Mouse (Mus musculus): Measurements from ENCODE around the gene Gm20388.
A peak's percentile ranks its signal among the peaks of the same experiment; 100 is the strongest.

Gene Gm20388

DNA sequence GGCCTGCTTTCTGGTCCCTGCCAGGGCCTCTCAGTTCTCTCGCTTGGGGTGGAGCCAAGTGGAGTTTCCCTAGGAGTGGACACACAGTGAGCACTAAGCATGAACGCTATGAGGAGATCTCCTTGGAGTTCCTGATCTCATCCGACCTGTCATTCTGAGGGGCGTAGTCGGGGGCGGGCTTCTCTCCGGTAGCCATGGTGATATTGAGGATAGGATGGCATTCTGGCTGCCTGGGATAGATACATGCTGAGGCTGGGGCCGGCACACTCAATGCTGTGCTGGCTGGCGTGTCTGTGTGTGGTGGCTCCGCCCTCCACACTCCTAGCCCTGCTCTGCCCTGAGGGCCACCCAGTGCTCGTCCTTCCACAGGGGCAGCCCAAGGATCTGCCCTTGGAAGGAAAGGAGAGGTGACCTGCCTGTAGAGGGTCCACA, 2942.7 kb downstream of the Gm20388 start:
- DNase-seq (ENCODE audit: low spot score): no peak

DNA sequence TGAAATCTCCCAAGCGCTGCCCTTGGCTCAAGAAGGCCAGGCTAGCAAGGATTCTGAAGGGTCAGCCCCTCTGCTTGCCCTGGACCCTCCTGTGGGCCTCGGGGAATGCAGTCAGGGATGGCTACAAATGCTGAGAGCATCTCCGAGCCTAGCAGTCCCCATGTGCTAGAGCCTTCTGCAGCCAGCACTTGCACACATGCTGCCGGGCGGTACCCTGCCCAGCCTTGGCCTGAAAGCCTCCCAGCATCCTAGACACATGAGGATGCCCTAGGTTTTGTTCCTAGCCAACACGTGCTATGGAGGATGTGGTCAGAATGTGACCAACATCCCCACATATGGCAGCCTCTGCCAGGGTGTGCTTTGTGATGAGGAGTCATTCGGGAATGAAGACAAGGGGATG, 2943.7 kb downstream of the Gm20388 start:
- no peak for DNase-seq (ENCODE audit: low spot score)

DNA sequence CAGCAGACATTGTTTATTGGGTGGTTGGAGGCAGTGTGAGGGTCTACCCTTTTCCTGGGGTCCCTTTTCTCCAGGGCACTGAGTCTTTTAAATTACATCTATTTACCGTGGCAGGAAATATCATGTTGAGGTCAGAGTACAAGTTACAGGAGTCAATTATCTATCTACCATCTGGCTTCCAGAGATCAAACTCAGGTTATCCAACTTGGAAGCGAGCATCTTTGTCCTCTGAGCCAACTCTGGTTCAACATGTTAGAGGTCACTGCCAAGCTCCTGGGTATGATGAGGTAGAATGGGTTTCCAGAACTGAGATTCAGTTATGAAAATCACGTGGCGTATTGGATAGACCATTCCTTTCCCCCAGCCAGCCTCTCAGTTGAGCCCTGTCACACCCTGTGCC, 2944.5 kb downstream of the Gm20388 start:
- no peak for DNase-seq (ENCODE audit: low spot score)

DNA sequence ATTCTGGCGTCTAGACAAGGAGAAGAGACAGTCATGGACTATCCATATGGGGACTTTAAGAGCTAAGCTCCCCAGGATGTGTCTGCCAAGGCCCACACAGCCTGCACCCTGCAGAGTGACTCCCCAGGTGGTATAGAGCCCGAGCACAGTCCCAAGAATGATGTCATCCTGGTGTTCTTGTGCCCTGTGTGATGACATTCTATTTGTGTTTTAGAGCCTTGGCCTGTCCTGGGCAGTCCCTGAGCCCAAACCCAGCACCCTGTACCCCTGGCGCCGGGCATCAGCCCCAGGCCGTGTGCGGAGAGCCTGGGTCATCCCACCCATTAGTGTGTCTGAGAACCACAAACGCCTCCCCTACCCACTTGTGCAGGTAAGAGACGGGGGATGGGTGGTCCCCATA, 2945.6 kb downstream of the Gm20388 start:
- no peak for DNase-seq (ENCODE audit: low spot score)

DNA sequence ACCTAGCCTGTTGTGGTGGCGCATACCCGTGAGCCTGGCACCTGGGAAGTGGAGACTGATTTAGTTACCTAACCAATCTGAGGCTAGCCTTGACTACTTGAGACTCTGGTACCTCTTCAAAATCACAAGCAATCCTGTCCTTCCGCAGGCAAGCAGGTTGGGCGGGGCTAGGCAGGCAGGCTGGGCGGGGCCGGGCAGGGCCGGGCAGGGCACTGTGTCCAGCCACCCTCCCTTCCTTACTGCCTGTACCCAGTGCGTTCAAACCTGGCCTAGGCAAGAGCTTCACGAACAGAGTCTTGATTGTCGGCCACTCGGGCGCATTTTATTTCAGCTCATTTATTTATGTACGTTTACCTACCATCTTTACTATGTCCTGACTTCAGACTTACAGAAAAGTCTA, 2949.2 kb downstream of the Gm20388 start:
- DNase-seq (ENCODE audit: low spot score): no peak

DNA sequence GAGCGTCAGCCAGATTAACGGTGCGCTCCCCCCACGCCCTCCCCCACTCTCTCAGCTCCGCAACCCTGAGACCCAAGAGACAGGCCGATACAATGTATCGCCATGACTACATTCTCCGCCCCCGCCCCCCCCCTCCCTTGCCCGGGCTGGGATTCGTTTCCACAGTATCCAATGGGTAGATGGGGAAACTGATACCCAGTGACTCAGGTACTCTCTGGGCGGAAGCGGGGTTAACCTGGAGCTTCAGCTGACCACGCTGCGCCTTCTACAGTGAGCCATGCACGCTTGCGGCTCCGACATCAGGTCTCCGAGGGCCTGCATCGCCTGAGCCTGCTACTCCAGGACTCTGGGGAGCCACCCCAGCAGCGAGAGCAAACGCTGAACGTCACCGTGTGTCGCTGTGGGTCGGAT, 2954.1 kb downstream of the Gm20388 start:
- DNase-seq (ENCODE audit: low spot score): no peak

DNA sequence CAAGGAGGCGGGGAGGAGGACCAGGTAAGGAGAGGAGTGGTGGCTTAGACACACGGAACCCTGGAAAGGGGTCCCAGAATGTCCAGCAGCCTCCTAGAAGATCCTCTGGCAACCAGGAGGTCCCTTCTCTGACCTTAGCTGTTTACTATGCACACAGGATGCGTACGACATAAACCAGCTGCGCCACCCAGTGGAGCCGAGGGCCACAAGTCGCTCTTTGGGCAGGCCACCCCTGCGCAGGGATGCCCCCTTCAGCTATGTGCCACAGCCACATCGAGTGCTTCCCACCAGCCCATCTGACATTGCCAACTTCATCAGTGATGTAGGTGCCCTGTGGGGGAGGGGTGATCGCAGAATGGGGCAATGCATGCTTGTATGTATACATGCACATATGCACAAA, 2954.8 kb downstream of the Gm20388 start:
- DNase-seq (ENCODE audit: low spot score): no peak

DNA sequence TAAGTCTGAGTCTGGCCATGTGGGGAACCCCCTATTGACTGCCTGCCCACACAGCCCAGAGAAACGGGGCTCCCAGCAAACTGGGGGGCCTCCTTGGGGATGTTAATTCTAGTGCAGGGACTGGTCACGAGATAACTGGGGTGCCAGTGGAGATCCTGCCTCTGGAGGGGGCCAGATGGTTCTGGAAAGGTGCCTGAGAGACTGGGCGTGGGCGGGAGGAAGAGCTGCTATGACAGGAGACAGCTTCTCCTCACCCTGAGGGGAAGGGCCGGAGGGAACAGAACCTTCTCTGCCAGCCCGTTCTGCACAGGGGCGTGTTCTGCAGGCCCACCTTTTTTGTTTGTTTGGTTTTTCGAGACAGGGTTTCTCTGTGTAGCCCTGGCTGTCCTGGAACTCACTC, 2955.6 kb downstream of the Gm20388 start:
- DNase-seq (ENCODE audit: low spot score): no peak

DNA sequence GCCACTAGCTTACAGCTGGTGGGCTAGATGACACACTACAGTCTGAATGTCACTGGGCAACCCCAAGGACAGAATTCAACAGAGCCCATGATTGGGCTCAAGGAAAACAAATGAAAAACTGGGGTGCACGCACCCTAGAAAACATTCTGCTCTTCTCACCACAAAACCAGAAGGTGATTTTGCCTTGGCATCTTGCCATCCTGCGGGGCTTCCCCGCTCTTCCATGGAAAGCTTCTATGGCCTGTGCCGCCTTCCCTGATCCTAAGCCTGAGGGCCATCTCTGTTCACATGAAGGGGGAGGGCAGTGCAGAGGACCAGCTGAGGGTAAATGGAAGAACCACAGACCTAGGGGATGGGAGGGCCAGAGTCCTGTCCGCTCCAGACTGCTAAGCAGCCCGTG, 2957.3 kb downstream of the Gm20388 start:
- DNase-seq (ENCODE audit: low spot score): no peak

DNA sequence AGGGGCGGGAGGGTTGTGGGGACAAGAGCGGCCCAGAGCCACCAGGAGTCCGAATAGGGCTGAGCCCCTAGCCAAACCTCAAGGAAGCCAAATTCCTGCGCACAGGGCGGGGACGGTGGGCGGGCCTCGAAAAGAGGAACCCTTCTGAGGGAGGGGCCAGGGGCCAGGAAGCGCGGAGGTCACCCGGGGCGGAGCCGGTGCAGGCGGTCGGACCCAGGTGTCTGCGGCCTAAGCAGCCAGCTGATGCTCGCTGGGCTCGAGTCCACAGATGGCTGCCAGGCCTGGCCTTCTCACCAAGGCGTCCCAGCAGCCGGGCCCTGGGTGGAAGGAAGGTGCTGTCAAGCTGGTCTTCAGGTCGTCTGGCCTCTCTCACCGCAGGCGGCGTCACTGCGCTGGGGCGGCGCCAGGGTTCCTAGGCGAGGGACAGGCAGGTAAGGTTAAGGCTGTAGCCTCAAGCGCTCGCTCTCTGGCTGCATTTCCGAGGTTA, 2959.8 kb downstream of the Gm20388 start:
- peak; percentile 38 for DNase-seq (ENCODE audit: low spot score)

DNA sequence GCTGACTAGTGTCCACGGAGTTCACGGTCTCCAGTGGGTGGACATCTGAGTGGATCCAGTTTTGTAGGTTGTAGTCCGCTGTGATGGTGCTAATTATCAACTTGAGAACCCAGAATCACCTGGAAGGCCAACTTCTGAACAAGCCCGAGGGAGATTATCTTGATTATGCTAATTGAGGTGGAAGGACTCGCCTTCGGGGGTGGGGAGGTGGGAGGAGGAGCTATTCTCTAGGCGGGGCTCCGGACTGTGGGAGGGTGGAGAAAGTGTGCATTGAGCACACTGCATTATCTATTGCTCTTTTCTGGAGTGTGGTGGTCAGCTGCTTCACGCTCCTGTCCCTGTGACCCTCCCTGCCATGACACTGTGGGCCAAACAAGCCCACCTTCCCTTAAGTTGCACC, 2961.0 kb downstream of the Gm20388 start:
- DNase-seq (ENCODE audit: low spot score): no peak

DNA sequence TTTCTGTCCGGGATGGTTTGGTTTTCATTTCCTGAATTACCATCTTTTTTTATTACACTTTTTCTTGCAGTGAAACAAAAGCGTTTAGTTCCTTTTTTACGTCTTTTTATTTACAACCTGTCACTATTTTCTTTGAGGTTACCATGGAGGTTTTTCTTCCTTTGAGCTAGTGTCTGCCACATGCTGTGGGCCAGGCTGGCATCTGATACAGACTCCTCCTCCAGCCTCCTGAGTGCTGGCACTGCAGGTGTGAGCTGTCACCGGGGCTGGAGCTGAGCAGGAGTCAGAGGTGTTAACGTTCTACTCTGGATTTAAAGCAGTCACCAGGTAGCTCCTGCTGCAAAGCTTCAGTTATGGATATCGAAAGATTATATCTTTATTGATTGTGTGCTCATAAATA, 2962.5 kb downstream of the Gm20388 start:
- no peak for DNase-seq (ENCODE audit: low spot score)

DNA sequence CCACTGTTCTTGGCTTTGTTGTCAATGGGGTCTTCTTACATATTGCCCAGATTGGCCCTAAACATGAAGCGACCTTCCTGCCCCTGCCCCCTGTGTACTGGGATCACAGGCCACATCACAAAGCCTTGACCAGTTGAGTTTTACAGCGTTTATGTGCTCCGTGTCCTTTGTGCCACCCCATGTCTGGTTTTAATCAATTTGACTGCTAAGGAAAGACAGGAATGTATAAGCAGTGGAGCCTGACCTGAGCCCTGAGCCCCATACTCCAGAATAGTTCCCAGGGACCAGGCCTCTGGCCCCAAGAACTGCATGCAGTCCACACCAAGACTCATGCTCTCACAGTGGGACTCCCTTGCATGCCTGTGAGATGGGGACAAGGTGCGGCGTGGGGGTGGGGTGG, 2964.5 kb downstream of the Gm20388 start:
- no peak for DNase-seq (ENCODE audit: low spot score)

DNA sequence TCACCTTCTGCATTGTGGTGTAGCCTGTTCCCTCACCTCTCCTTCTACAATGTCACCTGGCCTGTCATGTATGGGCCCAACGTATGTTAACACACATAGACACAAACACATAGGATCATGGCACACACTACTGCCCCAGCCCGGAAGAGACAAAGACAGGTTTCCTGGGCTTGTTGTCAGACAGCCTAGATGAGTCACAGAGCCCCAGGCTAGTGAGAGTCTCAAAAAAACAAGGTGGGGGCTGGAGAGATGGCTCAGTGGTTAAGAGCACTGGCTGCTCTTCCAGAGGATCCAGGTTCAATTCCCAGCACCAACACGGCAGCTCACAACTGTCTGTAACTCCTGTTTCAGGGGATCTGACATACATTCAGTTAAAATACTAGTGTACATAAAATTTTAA, 2967.6 kb downstream of the Gm20388 start:
- DNase-seq (ENCODE audit: low spot score): no peak

DNA sequence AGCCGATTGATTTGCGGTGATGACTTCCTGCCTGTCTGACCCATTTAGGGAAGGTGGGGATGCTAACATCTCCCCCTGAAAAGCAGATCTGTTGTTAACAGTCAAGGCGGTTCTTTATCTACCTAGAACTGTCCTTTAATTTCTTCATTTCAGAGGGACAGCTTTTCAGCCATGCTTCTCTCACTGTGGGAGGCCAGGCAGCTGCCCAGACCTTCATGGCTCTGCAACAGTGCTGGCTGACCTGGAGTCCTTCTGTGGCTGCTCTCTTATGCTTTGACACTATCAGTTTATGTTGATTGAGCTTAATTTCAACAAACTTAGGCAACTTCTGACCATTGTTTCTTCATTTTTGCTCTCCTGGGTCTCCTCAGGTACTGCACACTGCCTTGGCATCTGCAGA, 2969.7 kb downstream of the Gm20388 start:
- DNase-seq (ENCODE audit: low spot score): no peak

DNA sequence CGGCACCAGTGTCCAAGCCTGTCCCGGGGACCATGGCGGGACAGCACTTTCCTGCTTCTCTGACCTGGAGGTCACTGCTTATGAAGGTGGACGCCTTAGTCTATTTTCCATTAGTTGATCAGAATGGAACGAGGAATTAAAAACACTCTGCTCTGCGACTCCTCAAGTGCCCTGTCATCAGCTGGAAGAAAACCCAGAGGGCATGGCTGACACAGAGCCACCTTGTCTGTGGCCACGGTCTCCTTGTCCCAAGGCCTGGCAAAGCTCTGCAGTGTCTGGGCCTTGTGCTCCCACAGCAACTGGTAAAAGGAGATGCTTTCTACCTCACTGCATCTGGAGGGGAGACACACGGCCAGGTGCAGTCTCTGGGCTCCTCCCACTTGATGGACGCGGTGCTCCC, 2973.0 kb downstream of the Gm20388 start:
- DNase-seq (ENCODE audit: low spot score): no peak

DNA sequence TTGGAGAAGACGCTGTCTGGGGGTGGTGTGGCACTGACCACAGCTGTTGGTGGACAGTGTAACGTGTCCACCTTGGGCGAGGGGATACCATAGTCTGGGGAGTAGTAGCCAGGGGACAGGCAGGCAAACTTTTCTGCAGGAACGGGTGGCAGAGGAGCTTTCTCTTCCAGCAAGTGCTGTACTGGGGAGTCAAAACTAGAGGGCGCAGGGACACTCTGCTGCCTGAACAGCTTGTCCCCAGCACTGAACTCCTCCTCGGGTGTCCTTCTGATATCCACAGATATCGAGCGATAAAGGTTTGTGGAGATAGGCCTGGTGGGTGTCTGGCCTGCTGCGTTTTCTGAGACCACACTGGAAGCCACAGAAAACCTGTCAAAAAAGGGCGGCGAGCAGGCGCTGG, 2980.8 kb downstream of the Gm20388 start:
- no peak for DNase-seq (ENCODE audit: low spot score)

DNA sequence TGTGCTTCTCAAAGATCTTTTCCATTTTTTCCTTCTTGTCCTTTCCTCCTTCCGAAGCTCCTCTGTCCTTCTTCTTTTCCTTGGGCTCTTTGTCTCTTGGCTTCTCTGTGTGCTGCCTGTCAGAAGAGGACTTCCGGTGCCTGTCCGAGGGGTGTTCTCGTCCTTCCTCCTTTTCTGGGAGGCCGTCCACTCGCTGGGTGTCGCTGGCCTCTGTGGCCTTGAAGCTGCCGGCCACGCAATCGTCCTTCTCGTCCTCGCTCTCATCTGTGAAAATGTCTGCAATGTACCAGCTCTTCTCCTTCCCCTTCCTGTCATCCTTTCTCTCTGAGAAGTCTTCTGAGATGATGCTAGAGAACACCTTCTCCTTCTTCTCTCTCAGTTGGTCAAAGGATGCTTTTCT, 2982.8 kb downstream of the Gm20388 start:
- DNase-seq (ENCODE audit: low spot score): no peak

DNA sequence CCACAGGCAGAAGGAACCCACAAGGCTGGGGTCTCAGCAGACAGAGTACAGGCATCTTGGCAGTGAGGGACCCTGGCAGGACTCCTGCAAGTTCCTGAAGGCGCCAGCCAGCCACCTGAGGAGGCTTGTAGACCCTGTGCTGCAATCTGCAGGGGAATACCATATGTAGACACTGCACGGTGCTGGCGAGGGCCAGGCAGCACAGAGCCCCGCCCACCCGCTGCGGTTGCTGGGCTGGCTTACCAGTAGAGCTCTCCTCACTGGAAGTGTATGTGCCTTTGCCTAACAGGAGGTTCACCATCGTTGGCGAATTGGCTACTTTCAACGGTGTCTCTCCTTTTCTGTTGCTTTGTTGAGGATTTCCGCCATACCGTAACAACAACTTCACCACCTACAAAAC, 2985.7 kb downstream of the Gm20388 start:
- DNase-seq (ENCODE audit: low spot score): no peak

DNA sequence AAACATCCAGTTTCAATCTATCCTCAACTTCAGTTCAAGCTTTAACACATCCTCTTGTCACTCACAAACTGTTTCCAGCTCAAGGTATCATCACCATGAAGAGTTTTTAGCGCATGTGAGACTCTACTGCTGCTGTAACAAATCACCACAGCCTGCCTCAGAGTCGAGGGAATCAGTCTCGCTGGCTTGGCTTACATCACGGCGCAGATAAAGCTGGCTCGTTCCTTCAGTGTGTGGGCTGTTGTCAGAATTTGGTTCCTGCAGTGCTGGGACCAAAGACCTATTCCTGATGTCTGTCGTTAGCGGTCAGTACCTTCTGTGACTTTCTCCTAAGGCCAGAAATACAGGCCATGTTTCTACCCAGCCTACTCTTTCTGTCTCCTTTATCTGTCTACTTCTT, 2986.6 kb downstream of the Gm20388 start:
- no peak for DNase-seq (ENCODE audit: low spot score)

DNA sequence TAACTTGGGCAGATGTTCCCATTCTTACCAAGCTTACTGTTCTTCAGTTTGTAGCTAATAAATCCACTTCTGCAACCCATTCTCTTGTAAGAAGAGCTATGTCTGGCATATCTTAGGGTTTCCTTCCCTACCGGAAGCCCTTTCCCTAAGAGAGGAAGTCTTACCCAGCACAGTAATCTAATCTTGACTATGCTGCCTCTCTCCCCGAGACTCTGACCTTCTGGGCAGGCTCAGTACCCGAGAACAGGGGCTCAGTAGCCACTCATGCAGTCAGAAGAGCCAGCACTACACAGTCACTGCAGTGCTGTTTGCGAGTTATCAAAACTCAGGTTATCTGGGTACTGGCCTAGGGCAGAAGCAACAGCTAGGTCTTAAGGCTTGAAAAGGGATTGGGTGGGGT, 2987.4 kb downstream of the Gm20388 start:
- DNase-seq (ENCODE audit: low spot score): no peak

DNA sequence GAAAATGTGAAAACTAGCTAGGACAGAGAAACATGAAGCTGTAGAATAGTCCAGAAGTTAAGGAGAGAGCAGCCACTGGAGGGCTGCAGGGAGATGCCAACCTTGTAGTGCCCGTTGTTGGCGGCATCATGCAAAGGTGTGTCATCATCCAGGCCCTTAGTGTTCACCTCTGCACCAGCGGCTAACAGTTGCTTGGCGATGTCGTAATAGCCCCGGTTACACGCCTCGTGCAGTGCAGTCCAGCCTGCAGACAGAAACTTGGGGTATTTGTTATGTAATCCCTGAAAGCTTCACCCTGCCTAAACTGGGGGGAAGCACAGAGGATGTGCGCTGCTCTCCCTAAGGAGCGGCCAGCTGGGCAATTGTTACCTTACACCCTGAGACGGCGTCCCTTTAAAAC, 2987.8 kb downstream of the Gm20388 start:
- DNase-seq (ENCODE audit: low spot score): no peak

DNA sequence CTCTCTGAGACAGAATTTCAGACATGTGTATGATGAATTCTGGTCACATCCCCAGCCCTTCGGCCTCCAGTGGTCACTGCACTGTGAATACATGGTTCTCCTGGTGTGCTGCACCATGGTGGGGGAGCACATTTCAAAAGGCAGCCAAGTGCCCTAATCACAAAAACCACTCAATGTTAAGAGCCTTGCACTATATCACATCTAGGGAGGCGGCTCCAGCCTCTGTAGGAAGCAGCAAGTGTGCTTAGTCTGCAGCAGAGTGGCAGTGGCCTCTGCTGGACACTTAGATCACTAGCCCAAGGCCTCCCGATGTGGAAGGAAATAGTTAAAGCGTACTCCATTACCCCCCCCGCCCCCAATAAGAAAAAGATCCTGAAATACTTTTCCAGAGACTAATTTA, 2988.4 kb downstream of the Gm20388 start:
- DNase-seq (ENCODE audit: low spot score): no peak

DNA sequence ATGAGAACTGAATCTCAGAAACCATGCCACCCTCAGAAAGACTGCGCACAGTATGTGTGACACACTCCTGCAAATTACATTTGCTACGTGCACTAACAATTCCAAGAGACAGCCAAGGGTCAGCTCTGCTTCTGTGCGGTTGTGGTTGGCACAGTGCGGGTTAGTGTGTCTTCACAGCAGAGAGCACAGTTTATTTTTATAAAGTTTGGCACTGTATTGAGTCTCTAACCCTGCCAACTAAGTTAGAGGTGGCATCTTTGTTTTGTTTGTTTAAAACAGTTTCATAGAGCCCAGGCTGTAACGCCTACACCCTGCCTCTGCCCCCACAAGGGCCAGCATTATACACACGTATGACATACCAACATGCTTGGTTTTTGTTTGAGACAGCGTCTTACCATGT, 2990.8 kb downstream of the Gm20388 start:
- no peak for DNase-seq (ENCODE audit: low spot score)

DNA sequence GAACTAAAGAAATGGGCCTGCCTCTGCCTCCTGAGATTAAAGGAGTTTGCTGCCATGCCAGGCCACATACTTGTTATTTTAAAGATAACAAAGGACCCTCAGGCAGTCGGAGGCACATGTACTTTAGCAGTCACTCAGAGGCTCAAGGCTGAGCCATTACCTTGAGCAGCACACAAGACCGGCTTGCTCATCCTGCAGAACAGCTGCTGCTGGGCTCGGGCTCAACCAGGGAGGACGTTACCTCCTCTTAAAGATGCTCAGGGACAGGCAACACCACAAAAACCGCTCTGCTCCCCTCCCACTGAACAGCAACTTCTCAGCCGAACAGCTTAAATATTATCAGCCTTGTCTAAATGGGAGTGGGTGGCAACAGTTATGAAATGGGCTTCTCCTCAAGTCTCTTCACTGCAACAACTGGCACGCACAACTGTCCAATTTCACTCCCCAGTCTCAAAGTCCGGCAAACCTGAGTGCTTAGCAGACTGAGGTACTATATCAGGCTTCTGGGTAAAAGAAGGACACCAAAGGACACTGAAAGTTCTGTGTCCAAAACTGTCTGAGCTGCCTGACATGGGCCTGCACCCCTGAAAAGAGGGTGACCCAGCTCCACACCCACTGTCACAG, 2991.4 kb downstream of the Gm20388 start:
- no peak for DNase-seq (ENCODE audit: low spot score)

Measured in urinary bladder, postnatal 25 days (tissue).